Mouse (Mus musculus) kidney, adult 2 months (tissue): ENCODE data around the gene Wdr20. TPM values are rescaled to one million over a fixed set of nuclear protein-coding genes. Genes with fewer than 3 reads are reported as not detected.

Experiments used
- DNase-seq: peaks from one replicate; pipeline ENCODE4 v3.0.0; 2021
- H3K27ac ChIP-seq: fragments of 200-500 bp; 2 replicates; pipeline ENCODE4 v1.5.1; 2012; ENCODE audit warnings: low read depth, low read length, control low read depth, inconsistent platforms; ENCODE audit not compliant: insufficient read depth
- H3K27me3 ChIP-seq: fragments of 200-500 bp; replicated peaks from 2 replicates; pipeline ENCODE4 v1.6.1; 2012; ENCODE audit warnings: mild to moderate bottlenecking, moderate library complexity, low read length, inconsistent platforms; ENCODE audit not compliant: control insufficient read depth, insufficient read depth
- H3K36me3 ChIP-seq: fragments of 200-500 bp; 2 replicates; pipeline ENCODE4 v1.6.1; 2012; ENCODE audit warnings: mild to moderate bottlenecking, moderate library complexity, low read length, inconsistent platforms; ENCODE audit not compliant: control insufficient read depth, insufficient read depth
- H3K4me1 ChIP-seq: fragments of 200-500 bp; 2 replicates; pipeline ENCODE4 v1.6.1; 2011; ENCODE audit warnings: low read length; ENCODE audit not compliant: control insufficient read depth, insufficient read depth
- H3K4me3 ChIP-seq: fragments of 200-500 bp; 2 replicates; pipeline ENCODE4 v1.5.1; 2011; ENCODE audit warnings: mild to moderate bottlenecking, low read depth, low read length, control low read depth; ENCODE audit not compliant: insufficient read depth
- CTCF ChIP-seq: fragments of 200-500 bp; conservative IDR thresholded peaks from 2 replicates; pipeline ENCODE4 v1.5.1; 2011; ENCODE audit warnings: low read depth, mild to moderate bottlenecking, control low read depth, low read length, moderate library complexity, mixed read lengths; ENCODE audit not compliant: insufficient read depth, insufficient read length
- POLR2A ChIP-seq: fragments of 200-500 bp; IDR thresholded peaks from one replicate; pipeline ENCODE4 v1.6.1; 2011; ENCODE audit warnings: low read depth, low read length, control low read depth
- WGBS: fragments of 180-500 bp; shearing (Covaris S2); methylation state at CpG from one replicate; pipeline ENCODE4 v1.1.7; 2018; 5-methylcytosine and 5-hydroxymethylcytosine counted together
- polyA plus RNA-seq: library from polyadenylated mRNA; depleted of rRNA; stranded (reverse); fragments of >200 nt; gene quantifications from 2 replicates; pipeline ENCODE4 v1.2.3, GENCODE M21; 2012

Wdr20 gene
- polyA plus RNA-seq, 1 experiment: 24.0 TPM

- TF ChIP-seq POLR2A: no peak
- TF ChIP-seq CTCF: no peak
- no peak overlapping the region for H3K4me3 ChIP-seq
- H3K4me1 ChIP-seq: peaks cover 38% of the 10 kb centered on the region
- H3K36me3 ChIP-seq: no peaks in the 10 kb centered on the region
- WGBS: 62% methylated on average over 6 of the region's 6 CpGs
- H3K27ac ChIP-seq: no peak overlapping the region
- H3K27me3 ChIP-seq: no peaks in the 10 kb centered on the region
- no peak for DNase-seq
Measured at GRCm38 (mm10) chr12:110795035-110795434, 57.3 kb downstream of the Wdr20 start.

DNA sequence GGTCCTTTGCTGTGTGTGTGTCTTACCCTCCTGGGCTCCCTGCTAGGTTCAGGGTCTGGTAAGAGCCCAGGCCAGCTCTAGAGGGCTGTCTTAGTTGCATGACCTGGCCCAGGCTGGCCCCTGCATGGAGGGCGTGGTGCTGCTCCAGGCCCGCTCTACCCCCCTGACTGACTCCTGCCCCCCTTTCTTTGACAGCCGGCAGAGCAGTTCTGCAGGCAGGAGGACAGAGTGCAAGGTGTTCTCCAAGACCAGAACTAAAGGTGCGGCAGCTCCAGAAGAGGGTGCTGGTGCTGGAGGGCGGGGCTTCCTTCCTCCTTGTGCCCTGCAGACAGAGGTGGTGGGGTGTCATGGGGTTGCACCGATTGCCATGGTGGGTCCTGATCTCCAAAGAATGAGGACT lies 59.0 kb downstream of the Wdr20 start:
- 51% methylated on average over 6 of the region's 6 CpGs for WGBS
- no peak for TF ChIP-seq POLR2A
- Histone ChIP-seq H3K4me3 (no peak overlapping the region), H3K4me1 (peaks cover 25% of the 10 kb centered on the region), H3K36me3 (no peaks in the 10 kb centered on the region), H3K27ac (peak overlapping the region; percentile 57; the same call in 1 of the 2 replicates), H3K27me3 (no peaks in the 10 kb centered on the region)
- DNase-seq: peak; percentile 33

GRCm38 (mm10) chr12:110797202-110797601 lies 59.5 kb downstream of the Wdr20 start:
- Histone ChIP-seq H3K27ac (peak overlapping the region; percentile 57), H3K27me3 (no peaks in the 10 kb centered on the region), H3K36me3 (no peaks in the 10 kb centered on the region), H3K4me3 (no peak overlapping the region), H3K4me1 (peaks cover 25% of the 10 kb centered on the region)
- WGBS: 68% methylated on average over 6 of the region's 6 CpGs
- no peak for DNase-seq
- TF ChIP-seq CTCF: no peak
- TF ChIP-seq POLR2A: no peak

DNA sequence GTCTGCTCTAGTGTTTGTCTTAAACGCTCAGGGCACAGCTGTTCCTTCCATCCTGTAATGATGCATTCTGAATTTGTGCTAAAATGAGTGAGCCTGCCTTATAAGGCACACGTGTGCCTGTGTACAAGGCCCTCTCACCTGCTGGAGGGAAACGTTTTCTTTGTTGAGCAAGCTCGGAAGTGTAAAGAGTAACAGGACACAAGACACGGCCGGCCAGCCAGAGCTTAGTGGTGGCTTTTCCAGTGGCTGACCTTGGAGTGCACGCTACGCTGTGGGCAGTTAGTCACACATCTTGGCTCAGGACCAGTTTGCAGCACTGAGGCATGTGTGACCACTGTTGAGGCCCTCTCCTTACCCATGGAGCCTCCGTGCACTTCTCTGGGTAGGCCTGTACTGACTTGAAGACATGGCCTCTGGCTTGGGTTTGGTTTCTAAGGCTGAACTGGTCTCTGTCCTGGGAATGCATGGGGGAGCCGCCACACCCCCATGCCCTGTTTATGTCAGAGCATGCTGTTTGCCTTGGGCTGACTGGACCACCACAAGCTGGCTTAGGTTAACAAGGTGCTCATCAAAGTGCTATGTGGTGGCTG lies 60.2 kb downstream of the Wdr20 start:
- H3K27me3 ChIP-seq: no peaks in the 10 kb centered on the region
- no peak overlapping the region for H3K4me3 ChIP-seq
- no peak for TF ChIP-seq POLR2A
- no peak for TF ChIP-seq CTCF
- peaks cover 25% of the 10 kb centered on the region for H3K4me1 ChIP-seq
- WGBS: 54% methylated on average over 10 of the region's 10 CpGs
- DNase-seq: peak; percentile 81
- H3K36me3 ChIP-seq: no peaks in the 10 kb centered on the region
- H3K27ac ChIP-seq: peak overlapping the region; percentile 57

GRCm38 (mm10) chr12:110799226-110799625 lies 61.5 kb downstream of the Wdr20 start:
- WGBS: 69% methylated on average over 4 of the region's 4 CpGs
- DNase-seq: no peak
- H3K36me3 ChIP-seq: no peaks in the 10 kb centered on the region
- no peaks in the 10 kb centered on the region for H3K27me3 ChIP-seq
- no peak overlapping the region for H3K4me3 ChIP-seq
- TF ChIP-seq POLR2A (no peak), CTCF (no peak)
- H3K4me1 ChIP-seq: peaks cover 25% of the 10 kb centered on the region
- H3K27ac ChIP-seq: no peak overlapping the region; the same call in 1 of the 2 replicates

- Histone ChIP-seq H3K36me3 (no peaks in the 10 kb centered on the region), H3K27me3 (no peaks in the 10 kb centered on the region), H3K4me1 (peaks cover 12% of the 10 kb centered on the region), H3K27ac (no peak overlapping the region), H3K4me3 (no peak overlapping the region)
- no peak for TF ChIP-seq POLR2A
- TF ChIP-seq CTCF: no peak
- 90% methylated on average over 10 of the region's 10 CpGs for WGBS
- no peak for DNase-seq
Measured at GRCm38 (mm10) chr12:110801876-110802464, 64.2 kb downstream of the Wdr20 start.

GRCm38 (mm10) chr12:110802674-110803297 lies 65.0 kb downstream of the Wdr20 start:
- H3K4me3 ChIP-seq: no peak overlapping the region
- DNase-seq: no peak
- no peaks in the 10 kb centered on the region for H3K36me3 ChIP-seq
- H3K27me3 ChIP-seq: no peaks in the 10 kb centered on the region
- H3K27ac ChIP-seq: no peak overlapping the region
- 72% methylated on average over 5 of the region's 5 CpGs for WGBS
- no peak for TF ChIP-seq CTCF
- TF ChIP-seq POLR2A: no peak
- peaks cover 6% of the 10 kb centered on the region for H3K4me1 ChIP-seq
